Mouse (Mus musculus) skeletal muscle tissue, adult 2 months (tissue): ENCODE results near the gene Ubxn7.
A peak's percentile ranks its signal among the peaks of the same experiment; 100 is the strongest.

Source experiments
- DNase-seq: peaks from one replicate; pipeline ENCODE4 v3.0.0-alpha.2; 2012; ENCODE audit warnings: low read depth, low spot score

The Ubxn7 gene

DNA sequence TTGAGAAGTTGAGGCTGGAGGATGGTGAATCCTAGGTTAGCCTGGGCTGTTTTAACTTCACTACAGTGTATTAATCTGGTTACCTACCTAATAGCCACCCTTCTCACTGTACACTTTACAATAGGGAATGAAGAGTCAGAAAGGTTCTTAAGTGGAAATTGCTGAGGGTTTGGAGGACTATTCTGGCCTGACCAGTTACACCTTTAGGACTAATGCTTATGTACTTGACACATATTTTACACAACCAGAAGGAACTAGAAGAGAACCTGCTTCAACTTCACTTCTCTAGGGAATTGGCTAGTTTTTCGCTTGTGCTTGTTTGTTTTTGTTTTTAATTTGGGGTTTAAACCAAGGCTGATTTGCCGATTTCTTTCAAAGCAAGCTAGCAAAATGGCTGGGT, 101.1 kb downstream of the Ubxn7 start:
- no peak for DNase-seq

DNA sequence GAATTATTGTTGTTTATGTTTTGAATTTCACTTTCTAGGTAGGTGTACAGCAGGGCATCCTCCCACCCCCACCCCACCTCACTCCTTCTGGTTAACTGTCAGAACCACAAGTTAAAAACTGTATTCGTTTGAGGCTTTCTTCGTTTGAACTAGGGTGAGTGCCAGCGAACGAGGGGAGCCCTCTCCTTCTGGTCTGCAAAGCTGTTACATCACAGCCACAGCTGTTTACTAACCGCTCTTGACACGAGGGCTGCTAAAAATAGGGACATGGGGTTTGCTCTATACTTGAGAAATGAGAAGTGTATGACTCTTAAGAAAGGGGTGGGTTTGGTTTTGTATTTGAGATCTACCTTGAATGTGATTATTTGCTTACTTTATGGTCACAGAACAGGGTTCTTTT, 102.0 kb downstream of the Ubxn7 start:
- peak; percentile 87 for DNase-seq

DNA sequence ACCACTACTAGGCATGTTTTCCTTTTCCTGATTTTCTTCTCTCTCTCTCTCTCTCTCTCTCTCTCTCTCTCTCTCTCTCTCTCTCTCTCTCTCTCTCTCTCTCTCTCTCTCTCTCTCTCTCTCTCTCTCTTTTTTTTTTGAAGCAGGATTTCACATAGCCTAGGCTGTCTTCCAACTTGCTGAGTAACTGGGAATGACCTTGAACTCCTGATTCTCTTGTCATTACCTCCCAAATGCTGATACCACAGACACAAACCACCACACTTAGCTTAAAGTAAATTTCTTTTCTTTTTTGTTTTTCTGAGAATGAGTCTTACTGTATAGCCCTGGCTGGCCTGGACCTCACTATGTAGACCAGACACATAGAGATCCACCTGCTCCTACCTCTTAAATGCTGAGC, 102.6 kb downstream of the Ubxn7 start:
- DNase-seq, result no peak

DNA sequence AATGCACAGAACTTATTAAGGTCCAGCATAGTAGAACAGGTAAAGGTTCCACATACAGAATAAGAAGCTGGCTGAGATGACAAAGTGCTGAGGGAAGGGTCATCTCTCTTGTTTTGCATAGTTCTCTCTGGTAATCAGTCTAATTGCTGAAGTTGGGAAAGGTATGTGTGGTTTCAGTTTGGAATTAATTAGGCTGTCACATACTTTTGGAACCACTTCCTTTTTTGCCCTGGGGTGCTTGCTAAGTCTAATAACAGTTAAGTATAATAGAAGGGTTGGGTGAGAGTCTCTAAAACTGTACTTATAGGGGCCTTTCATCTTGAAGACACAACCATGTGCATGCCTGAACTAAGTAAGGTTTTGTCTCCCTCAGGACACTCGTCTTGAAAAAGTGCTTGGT, 104.6 kb downstream of the Ubxn7 start:
- no peak for DNase-seq

DNA sequence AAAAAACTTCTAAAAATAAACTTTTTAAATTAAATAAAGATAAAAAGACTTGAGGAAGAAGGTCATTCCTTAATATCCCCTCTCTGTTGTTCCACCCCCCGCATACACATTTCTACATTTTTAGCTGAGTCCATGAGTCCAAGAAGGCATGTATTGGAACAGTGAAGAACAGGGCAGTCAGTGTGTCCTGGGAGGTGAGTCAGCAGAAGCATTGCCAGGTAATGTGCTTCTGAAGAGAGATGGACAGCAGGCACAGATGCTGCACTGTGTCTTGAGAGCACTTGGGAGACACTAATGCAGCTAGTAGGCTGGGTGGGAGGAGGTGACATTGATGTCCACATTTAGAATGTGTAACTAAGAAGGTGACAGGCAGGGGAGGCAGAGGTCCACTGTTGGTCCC, 105.2 kb downstream of the Ubxn7 start:
- DNase-seq, result peak; percentile 59

DNA sequence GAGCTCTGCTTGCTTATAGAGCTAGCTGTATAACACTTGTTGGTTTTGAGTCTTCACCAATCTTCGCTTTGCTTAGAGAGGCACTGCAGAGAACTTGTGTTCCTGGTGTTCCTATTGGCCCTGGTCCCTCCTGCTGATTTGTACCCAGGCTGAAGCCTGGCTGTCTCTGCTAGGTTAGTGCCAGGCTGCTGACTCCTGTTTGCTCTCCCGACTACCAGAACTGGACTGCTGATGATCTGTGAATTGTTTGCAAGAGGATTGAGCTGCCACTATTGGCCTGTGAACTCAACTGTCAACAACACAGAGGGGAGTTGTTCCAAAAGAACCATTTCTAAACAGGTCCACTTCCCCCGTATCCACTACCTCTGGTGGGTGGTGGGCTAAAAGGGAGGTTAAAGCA, 109.4 kb downstream of the Ubxn7 start:
- DNase-seq, result no peak
